Mouse (Mus musculus) splenic B cell, adult 2 months (primary cell): ENCODE measurements around the gene Arl8a.
"Not testable (repeated sequence)": the region's sequence is repeated elsewhere in the genome, so short reads cannot be mapped to it uniquely, and the experiment has no call there.

ENCODE experiments used
- DNase-seq: peaks from one replicate; pipeline ENCODE4 v3.0.0-alpha.2; 2011; ENCODE audit warnings: low read depth, low spot score
- H3K27me3 ChIP-seq: 2 replicates; pipeline ENCODE4 v1.6.1; 2012; ENCODE audit warnings: mild to moderate bottlenecking, low read length, moderate library complexity, mixed read lengths; ENCODE audit not compliant: control insufficient read depth, poor library complexity, insufficient read depth, severe bottlenecking
- H3K36me3 ChIP-seq: 2 replicates; pipeline ENCODE4 v1.6.1; 2012; ENCODE audit warnings: mild to moderate bottlenecking, low read length, moderate library complexity, mixed read lengths; ENCODE audit not compliant: control insufficient read depth, poor library complexity, insufficient read depth, severe bottlenecking

The Arl8a gene

GRCm38 (mm10) chr1:135188197-135188596, 41.6 kb downstream of the Arl8a start:
- DNase-seq = no peak
- H3K36me3 ChIP-seq = no peaks in the 10 kb centered on the region

DNA sequence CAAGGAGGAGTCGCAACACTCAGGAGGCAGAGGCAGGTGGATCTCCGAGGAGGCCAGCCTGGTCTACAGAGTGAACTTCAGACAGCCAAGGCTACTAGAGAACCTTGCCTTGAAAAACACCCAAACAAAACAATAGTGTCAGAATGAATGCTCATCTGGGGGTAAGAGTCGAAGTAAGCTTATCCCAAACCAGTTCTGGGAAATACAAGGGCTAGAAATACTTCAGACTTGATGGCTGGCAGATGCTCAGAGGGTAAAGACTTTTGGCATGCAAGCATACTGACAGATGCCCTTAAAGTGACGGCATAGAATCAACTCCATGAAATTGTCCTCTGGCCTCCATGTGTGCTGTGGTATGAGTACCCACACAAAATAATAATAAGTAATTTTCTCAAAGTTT, 42.6 kb downstream of the Arl8a start:
- DNase-seq = no peak
- no peaks in the 10 kb centered on the region for H3K36me3 ChIP-seq
- no peaks in the 10 kb centered on the region for H3K27me3 ChIP-seq

More at GRCm38 (mm10) chr1:135188197-135188596, 41.6 kb downstream of the Arl8a start:
- no peaks in the 10 kb centered on the region for H3K27me3 ChIP-seq

DNA sequence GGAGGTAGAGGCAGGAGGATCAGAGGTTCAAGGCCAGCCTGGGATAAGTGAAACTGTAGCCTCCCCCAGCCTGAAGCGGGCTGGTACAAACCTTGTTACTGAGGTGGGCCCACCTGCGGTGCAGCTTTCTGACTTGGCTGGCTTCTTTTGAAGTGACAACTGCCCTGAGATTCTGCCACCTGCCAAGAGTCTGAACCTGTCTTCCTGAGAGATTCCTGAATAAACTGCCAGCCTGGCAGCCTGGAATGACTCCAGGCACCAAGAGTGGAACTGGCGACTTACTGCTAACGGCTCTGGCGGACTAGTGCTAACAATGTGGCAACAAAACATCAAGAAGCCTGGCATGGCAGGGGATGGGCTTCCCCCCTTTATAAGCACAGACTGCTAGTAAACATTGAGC, 47.7 kb downstream of the Arl8a start:
- not testable (repeated sequence) for H3K36me3 ChIP-seq, DNase-seq, H3K27me3 ChIP-seq

GRCm38 (mm10) chr1:135195907-135196440, 49.4 kb downstream of the Arl8a start:
- no peak for DNase-seq
- no peaks in the 10 kb centered on the region for H3K36me3 ChIP-seq
- H3K27me3 ChIP-seq = no peaks in the 10 kb centered on the region

GRCm38 (mm10) chr1:135198412-135198811, 51.8 kb downstream of the Arl8a start:
- DNase-seq = no peak
- no peaks in the 10 kb centered on the region for H3K36me3 ChIP-seq
- H3K27me3 ChIP-seq = no peaks in the 10 kb centered on the region

DNA sequence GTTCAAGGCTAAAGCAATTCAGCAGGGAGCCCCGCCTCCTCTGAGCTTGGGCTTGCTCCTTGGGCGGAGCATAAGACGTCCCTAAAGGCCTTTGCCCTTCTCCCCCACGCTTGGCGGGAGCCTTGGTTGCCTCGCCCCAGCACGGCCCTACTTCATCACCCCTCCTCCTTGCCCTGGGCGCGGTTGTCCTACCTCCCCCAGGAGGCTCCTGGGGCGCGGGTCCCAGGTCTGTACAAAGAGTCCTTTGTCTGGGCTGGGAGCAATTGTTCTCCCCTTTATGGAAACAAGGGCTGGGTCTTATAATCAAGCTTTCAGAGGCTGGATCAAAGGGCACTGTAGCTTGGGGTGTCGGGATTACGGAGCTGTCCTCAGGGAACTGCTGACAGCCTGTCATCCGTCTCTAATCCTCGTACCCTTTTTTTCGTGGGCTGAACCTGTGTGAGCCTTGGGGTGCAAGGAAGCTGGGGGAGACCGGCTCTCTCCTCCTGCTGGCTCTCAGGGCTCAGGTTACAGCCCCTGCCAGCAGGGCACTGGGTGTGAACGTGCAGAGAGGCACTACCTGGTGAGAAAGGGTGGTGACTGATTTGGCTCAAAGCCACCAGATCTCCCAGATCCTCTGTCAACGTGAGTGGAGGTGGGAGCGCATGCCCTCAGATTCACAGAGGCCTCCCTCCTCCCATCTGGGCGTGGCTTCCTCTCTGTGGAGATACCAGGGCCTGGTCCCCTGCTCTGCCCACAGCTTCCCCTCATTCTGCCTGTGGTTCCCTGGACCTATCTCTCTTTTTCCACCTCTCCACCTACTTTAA, 52.6 kb downstream of the Arl8a start:
- Histone ChIP-seq H3K36me3 (no peaks in the 10 kb centered on the region), H3K27me3 (no peaks in the 10 kb centered on the region)
- no peak for DNase-seq

- Histone ChIP-seq H3K27me3 (no peaks in the 10 kb centered on the region), H3K36me3 (no peaks in the 10 kb centered on the region)
- DNase-seq = no peak
These were observed 53.8 kb downstream of the Arl8a start for GRCm38 (mm10) chr1:135200400-135200799.

- no peak for DNase-seq
- Histone ChIP-seq H3K27me3 (no peaks in the 10 kb centered on the region), H3K36me3 (no peaks in the 10 kb centered on the region)
These were observed 57.8 kb downstream of the Arl8a start for GRCm38 (mm10) chr1:135204196-135205126.

DNA sequence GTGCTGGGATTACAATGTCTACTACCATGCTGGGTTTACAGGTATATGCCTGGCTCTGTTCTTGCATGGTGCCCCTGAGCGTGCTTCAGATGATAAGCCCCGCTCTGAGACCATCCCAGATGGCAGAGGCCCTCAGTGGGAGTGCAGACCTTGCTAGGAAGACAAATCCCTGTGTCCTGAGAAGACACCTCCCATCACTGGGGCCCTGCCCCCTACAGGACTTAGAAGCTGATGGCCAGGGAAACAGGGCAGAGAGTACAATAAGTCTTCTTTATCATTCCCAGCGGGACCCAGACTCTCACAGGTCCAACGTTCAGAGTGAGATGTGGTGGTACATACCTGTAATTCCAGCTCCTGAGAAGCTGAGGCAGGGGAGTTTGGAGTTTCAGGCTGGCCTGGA, 58.6 kb downstream of the Arl8a start:
- no peaks in the 10 kb centered on the region for H3K27me3 ChIP-seq
- no peaks in the 10 kb centered on the region for H3K36me3 ChIP-seq
- DNase-seq = no peak
